Mouse (Mus musculus) activated CD4-positive, CD25-positive, alpha-beta regulatory T cell, adult 4 months (primary cell): ENCODE measurements at regions not wholly inside any gene's neighbourhood (a gene's known extent, or its start where the extent isn't known, plus 50 kb on each side); places are given as distances from the start of the nearest gene placed in this dataset.

Experiments
- ATAC-seq: one replicate; pipeline ENCODE4 v1.8.0; 2017

DNA sequence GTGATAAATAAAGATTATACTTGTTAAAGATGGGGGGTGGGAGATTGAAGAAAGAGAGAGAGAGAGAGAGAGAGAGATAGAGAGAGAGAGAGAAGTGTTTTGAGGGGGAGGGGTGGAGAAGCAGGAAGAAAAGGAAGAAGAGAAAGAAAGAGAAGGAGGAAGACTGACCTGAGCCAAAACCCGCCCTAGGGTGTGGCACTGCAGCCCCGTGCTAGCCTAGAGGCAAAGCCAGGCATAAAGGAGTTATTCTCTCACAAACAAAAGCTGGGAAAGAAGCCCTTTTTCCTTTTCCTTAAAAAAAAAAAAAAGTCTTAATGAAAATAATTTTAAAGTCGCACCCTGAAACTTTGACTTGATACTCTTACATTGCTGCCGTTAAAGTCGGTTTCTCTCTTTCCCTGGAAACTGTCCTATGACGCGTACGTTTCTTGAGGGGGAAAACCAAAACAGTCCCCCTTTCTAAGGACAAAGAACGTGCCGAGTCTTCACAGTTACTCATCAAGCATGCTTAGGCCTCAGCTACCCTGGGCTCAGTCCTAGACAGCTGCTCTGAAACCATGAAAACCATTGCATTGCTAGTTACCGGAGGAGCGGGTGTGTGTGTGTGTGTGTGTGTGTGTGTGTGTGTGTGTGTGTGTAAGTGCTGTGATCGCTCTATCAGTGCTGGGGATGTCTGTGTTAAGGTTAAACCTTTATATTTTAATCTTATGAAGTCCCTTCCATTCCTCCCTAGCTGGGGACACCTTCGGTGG, 53.6 kb upstream of the Klf3 start:
- no peak for ATAC-seq

DNA sequence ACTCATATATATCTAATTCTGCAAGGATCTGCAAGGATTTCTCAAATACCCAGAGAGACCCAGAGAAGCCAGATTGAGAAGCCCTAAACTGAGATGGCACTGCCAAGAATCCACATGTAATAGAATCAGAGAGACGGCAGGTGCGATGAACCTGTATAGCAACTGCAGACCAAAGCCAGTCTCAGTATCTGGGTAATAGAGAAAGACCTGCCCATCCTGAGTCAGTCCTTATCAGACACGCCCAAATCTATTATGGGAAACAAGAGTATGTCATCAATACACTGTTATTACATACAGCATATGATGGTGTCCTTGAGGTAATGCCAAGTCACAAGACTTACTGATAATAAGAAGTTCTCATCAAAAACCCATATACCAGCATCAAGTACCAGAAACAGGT, 52.8 kb upstream of the Klf3 start:
- no peak for ATAC-seq

DNA sequence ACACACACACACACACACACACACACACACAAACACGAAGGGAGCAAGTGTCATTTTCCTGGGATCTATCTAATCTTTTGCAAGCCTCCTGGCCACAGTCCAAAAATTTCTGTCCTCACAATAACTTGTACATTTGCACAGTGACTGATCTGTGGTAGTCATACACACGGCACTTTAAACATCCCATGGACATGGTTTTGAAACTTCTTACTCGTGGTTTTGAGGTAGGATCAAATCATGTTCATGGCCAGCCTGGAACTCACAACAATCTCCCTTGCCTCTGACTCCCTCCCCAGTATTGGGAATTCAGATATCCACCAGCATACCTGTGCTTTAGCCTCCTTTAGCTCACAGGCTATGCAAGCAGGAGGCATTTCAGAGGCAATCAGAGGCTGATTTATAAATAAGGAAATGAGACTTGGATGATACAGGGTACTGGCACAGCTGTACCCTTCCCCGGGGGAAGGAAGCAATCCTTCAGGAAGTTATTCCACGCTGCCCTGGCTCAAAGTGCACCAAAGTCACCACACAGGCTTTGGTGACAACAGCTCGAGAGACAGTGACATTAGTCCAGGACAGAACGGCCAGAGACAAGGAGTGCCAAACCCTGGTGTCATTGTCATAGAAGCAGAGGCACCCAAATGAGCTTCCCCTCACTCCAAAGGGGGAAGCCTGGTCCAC, 52.1 kb upstream of the Klf3 start:
- no peak for ATAC-seq

DNA sequence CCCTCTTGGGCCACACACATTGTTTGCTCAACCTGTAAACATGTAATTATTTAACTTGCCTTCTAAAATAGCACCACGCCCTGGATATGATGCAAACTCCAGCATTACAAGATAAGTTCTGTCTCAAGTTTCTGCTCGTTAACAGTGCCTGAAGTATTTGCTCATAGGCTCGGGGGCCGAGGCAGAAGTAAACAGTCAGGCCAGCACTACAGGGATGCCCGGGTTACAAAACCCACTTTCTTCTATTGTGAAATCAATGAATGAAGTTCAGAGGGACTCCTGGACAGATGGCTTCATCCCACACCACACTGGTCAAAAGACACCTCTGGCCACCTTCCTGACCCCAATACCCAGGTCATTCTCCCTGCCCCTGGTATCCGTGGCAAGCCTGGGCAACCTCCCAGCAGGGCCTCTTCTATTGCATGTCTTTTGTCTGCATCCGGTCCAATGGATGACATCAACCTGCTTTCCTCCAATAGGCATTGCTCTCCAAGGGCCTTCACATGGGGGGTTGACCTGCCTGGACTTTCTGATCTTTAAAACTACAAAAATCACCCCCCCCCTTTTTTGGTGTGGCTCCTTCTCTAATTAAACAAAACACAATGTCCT, 49.9 kb upstream of the Klf3 start:
- no peak for ATAC-seq
